Mouse (Mus musculus): ENCODE measurements around the gene Gadd45gip1. TPM values are rescaled to one million over a fixed set of nuclear protein-coding genes. Genes with fewer than 3 reads are reported as not detected.

Gadd45gip1 gene
- total RNA-seq, 2 experiments from 2014 or later = 17.7 to 23.0 TPM

Small RNA genes within 50 kb of the gene (microRNA-seq; reads per million reads assigned to microRNA genes)
- 0.74 to 2.1 reads per million in 2 experiments for gene Mir7069

Other genes with a start within 250 kb of the Gadd45gip1 start
- 1 to 10 TPM; 5.6 to 9.3 TPM for gene Ier2, start 168.7 kb upstream of the Gadd45gip1 start, total RNA-seq (2021)
- 10 to 100 TPM; 39.8 to 43.3 TPM for gene Trmt1, start 145.2 kb upstream of the Gadd45gip1 start, total RNA-seq (2021)
- 10 to 100 TPM; 18.1 to 20.1 TPM for gene Nacc1, start 143.7 kb upstream of the Gadd45gip1 start, total RNA-seq (2021)
- 1 to 10 TPM in 1 of 2 experiments, under 1 TPM in 1; 0.96 to 1.4 TPM for gene Lyl1, start 130.1 kb upstream of the Gadd45gip1 start, total RNA-seq (2021)
- 1 to 10 TPM in 1 of 2 experiments, not detected in 1; 1.0 TPM for gene G430095P16Rik, start 108.5 kb upstream of the Gadd45gip1 start, total RNA-seq (2021)
- 100 to 1,000 TPM; 433 to 510 TPM for gene Nfix, start 31.2 kb upstream of the Gadd45gip1 start, total RNA-seq (2021)
- gene Dand5, start 8.7 kb upstream of the Gadd45gip1 start, total RNA-seq (2021) = 1 to 10 TPM; 8.3 to 9.9 TPM
- gene Rad23a, start 9.1 kb downstream of the Gadd45gip1 start, total RNA-seq (2021) = 100 to 1,000 TPM; 136 to 151 TPM
- gene Calr, start 15.4 kb downstream of the Gadd45gip1 start, total RNA-seq (2021) = 100 to 1,000 TPM; 153 to 159 TPM
- gene Farsa, start 25.5 kb downstream of the Gadd45gip1 start, total RNA-seq (2021) = 10 to 100 TPM; 22.1 to 26.2 TPM
- gene Syce2, start 40.6 kb downstream of the Gadd45gip1 start, total RNA-seq (2021) = 1 to 10 TPM in 1 of 2 experiments, under 1 TPM in 1; 0.71 to 1.4 TPM
- 10 to 100 TPM; 25.5 to 45.9 TPM for gene Gcdh, start 62.4 kb downstream of the Gadd45gip1 start, total RNA-seq (2021)
- not detected for gene Klf1, start 70.4 kb downstream of the Gadd45gip1 start, total RNA-seq (2021)
- gene Dnase2a, start 77.0 kb downstream of the Gadd45gip1 start, total RNA-seq (2021) = 1 to 10 TPM; 3.7 to 5.1 TPM
- not detected for gene Mast1, start 105.8 kb downstream of the Gadd45gip1 start, total RNA-seq (2021)
- not detected for gene Rtbdn, start 115.5 kb downstream of the Gadd45gip1 start, total RNA-seq (2021)
- not detected for gene Gm49661, start 137.9 kb downstream of the Gadd45gip1 start, total RNA-seq (2021)
- gene Prdx2, start 138.1 kb downstream of the Gadd45gip1 start, total RNA-seq (2021) = 100 to 1,000 TPM; 180 to 196 TPM
- gene Rnaseh2a, start 138.2 kb downstream of the Gadd45gip1 start, total RNA-seq (2021) = 10 to 100 TPM; 23.3 to 23.8 TPM
- 10 to 100 TPM in 1 of 2 experiments, 1 to 10 TPM in 1; 4.3 to 12.8 TPM for gene Junb, start 147.2 kb downstream of the Gadd45gip1 start, total RNA-seq (2021)
- 1 to 10 TPM; 1.4 to 1.5 TPM for gene Hook2, start 159.1 kb downstream of the Gadd45gip1 start, total RNA-seq (2021)
- gene Best2, start 183.0 kb downstream of the Gadd45gip1 start, total RNA-seq (2021) = not detected
- 10 to 100 TPM; 49.7 to 50.8 TPM for gene Asna1, start 193.8 kb downstream of the Gadd45gip1 start, total RNA-seq (2021)
- 10 to 100 TPM; 71.9 to 73.6 TPM for gene Trir, start 195.3 kb downstream of the Gadd45gip1 start, total RNA-seq (2021)
- 10 to 100 TPM; 29.3 to 29.7 TPM for gene Tnpo2, start 205.4 kb downstream of the Gadd45gip1 start, total RNA-seq (2021)
- 1 to 10 TPM; 1.4 to 2.4 TPM for gene Fbxw9, start 228.5 kb downstream of the Gadd45gip1 start, total RNA-seq (2021)
- not detected for gene Gm5741, start 236.5 kb downstream of the Gadd45gip1 start, total RNA-seq (2021)
- gene Dhps, start 240.2 kb downstream of the Gadd45gip1 start, total RNA-seq (2021) = 10 to 100 TPM; 18.2 to 23.6 TPM
- 10 to 100 TPM; 37.3 to 44.5 TPM for gene Wdr83os, start 249.2 kb downstream of the Gadd45gip1 start, total RNA-seq (2021)
- gene Wdr83, start 249.8 kb downstream of the Gadd45gip1 start, total RNA-seq (2021) = 10 to 100 TPM; 13.5 to 15.6 TPM

Measured in gastrocnemius, postnatal 36 days (tissue).